Mouse (Mus musculus) G1E (cell line): ENCODE data around the gene Itga3. TPM values are rescaled to one million over a fixed set of nuclear protein-coding genes. Genes with fewer than 3 reads are reported as not detected.

Experiments
- ATAC-seq: 2 replicates; pipeline ENCODE4 v1.8.0; 2016; ENCODE audit warnings: mild to moderate bottlenecking; ENCODE audit not compliant: insufficient number of reproducible peaks, poor library complexity, low FRiP score, severe bottlenecking; ENCODE audit errors: extremely low read depth
- DNase-seq: peaks from one replicate; pipeline ENCODE4 v3.0.0; 2012; ENCODE audit warnings: low spot score
- H3K27me3 ChIP-seq: 2 replicates; pipeline ENCODE4 v1.6.1; 2012; ENCODE audit warnings: mild to moderate bottlenecking, low read length, inconsistent platforms; ENCODE audit not compliant: insufficient read depth
- H3K36me3 ChIP-seq: replicated peaks from 2 replicates; pipeline ENCODE3; 2012; ENCODE audit warnings: mild to moderate bottlenecking, inconsistent platforms
- H3K4me1 ChIP-seq: 2 replicates; pipeline ENCODE4 v1.6.1; 2012; ENCODE audit warnings: low read depth, low read length, inconsistent platforms, mixed read lengths; ENCODE audit not compliant: insufficient read depth
- H3K4me3 ChIP-seq: 2 replicates; pipeline ENCODE4 v1.5.1; 2012; ENCODE audit warnings: low read depth, mild to moderate bottlenecking, inconsistent platforms, low read length, moderate library complexity, mixed read lengths
- H3K9me3 ChIP-seq: replicated peaks from 2 replicates; pipeline ENCODE4 v1.6.1; 2012; ENCODE audit warnings: inconsistent platforms
- CTCF ChIP-seq: IDR thresholded peaks from 2 replicates; pipeline ENCODE4 v1.5.1; 2012; ENCODE audit warnings: low read depth, low read length, inconsistent platforms, mixed read lengths
- GATA1 ChIP-seq: IDR thresholded peaks from 2 replicates; pipeline ENCODE4 v1.6.1; 2012; ENCODE audit warnings: borderline replicate concordance, low read length, inconsistent platforms, mixed read lengths
- GATA2 ChIP-seq: IDR thresholded peaks from 2 replicates; pipeline ENCODE4 v1.6.1; 2012; ENCODE audit warnings: low read depth, low read length, inconsistent platforms, borderline replicate concordance
- POLR2AphosphoS5 ChIP-seq: IDR thresholded peaks from 2 replicates; pipeline ENCODE4 v1.6.1; 2012; ENCODE audit warnings: low read depth, low read length, inconsistent platforms; ENCODE audit not compliant: insufficient replicate concordance
- TAL1 ChIP-seq: conservative IDR thresholded peaks from 2 replicates; pipeline ENCODE4 v1.6.1; 2012; ENCODE audit warnings: low read depth, low read length, inconsistent platforms, mixed read lengths
- polyA plus RNA-seq: library from polyadenylated mRNA; stranded (reverse); fragments of >175 nt; gene quantifications from 2 replicates; pipeline ENCODE4 v1.2.3, GENCODE M21; 2012
- total RNA-seq, 2 experiments: library from RNA; stranded (forward) in 1 of 2; stranded (reverse) in 1 of 2; fragments of 200-1000 nt in 1 of 2; fragments of >200 nt in 1 of 2; fragmentation: Nextera tagmentation in 1 of 2; gene quantifications; 2 replicates each; pipeline ENCODE4 v1.2.3; 2014 to 2017

Itga3 gene
- total and polyA plus RNA-seq, 3 experiments: 0.27 TPM; not detected in 2

GRCm38 (mm10) chr11:95077956-95078355, 1.4 kb upstream of the Itga3 start:
- Histone ChIP-seq H3K4me3 (no peak overlapping the region), H3K27me3 (peaks cover 43% of the 10 kb centered on the region), H3K9me3 (peaks cover 10% of the 10 kb centered on the region), H3K36me3 (no peaks in the 10 kb centered on the region), H3K4me1 (no peaks in the 10 kb centered on the region)
- TF ChIP-seq TAL1: no peak
- TF ChIP-seq GATA2: no peak
- no peak for TF ChIP-seq GATA1
- no peak for TF ChIP-seq CTCF
- TF ChIP-seq POLR2AphosphoS5: no peak
- ATAC-seq (no peak), DNase-seq (no peak)

GRCm38 (mm10) chr11:95076041-95076535, 513 bp downstream of the Itga3 start:
- Histone ChIP-seq H3K4me3 (no peak overlapping the region), H3K36me3 (no peaks in the 10 kb centered on the region), H3K9me3 (peaks cover 10% of the 10 kb centered on the region), H3K4me1 (no peaks in the 10 kb centered on the region), H3K27me3 (peaks cover 55% of the 10 kb centered on the region)
- no peak for TF ChIP-seq TAL1
- TF ChIP-seq POLR2AphosphoS5: no peak
- TF ChIP-seq CTCF: no peak
- no peak for TF ChIP-seq GATA1
- TF ChIP-seq GATA2: no peak
- ATAC-seq: no peak
- DNase-seq: no peak

DNA sequence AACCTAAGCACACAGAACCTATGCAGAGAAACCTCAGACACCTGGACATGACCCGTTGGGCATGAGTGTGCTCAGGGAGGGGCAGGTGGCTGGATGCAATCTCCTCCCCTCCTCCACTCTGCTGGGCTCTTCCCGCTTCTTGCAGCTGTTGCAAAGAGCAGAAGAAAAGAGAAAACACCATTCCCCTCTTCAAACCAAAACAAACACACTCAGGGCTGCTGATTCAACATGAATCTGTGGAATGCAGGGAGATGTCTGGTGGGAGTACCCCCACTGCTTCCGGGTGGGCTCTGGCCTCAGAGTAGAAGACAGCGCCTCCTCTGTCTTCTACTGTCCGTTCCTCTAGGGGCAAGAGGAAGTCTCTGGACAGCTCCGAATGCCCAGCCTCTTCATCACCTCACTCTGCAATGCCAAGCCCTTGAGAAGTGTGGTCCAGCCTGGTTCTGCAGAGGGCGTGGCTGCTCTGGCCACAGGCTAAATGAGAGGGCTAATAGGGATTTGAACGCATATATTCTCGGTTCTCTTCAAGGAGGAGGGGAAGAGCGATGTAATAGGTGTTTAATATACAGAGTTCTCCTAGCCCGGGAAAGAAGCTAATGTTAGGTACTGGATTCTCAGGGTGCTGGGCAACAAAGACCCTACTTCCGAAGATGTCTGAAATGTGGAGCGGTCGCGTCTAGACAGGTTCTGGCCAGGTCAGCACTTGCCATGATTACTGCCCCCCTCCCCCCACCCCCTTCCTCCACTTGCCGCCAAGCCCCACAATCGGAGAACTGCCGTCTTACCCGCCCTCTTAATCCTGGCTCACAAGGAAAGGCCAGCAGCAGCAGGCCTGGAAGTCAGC, 1.2 kb downstream of the Itga3 start:
- Histone ChIP-seq H3K27me3 (peaks cover 56% of the 10 kb centered on the region), H3K4me3 (no peak overlapping the region), H3K9me3 (peaks cover 10% of the 10 kb centered on the region), H3K36me3 (no peaks in the 10 kb centered on the region), H3K4me1 (no peaks in the 10 kb centered on the region)
- TF ChIP-seq GATA1 (no peak), CTCF (no peak), POLR2AphosphoS5 (no peak), TAL1 (no peak)
- DNase-seq (no peak), ATAC-seq (no peak)

DNA sequence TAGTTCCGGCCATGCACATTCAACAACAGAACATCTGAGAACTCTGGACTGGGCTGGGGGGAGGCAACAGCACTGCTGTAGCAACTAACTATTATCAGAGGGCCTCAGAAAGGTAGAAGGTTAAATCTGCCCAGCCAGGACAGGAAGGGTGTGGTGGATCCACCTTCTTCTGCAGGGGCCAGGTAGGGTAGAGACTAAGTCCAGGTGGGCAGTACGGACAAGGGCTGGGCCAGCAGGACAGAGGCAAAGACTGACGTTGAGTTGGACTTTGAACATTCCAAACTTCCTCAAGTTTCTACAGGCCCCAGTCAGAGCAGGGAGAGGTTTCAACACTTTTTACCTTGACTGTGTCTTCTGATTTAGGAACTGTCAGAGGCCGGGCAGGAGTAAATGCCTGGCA, 1.9 kb downstream of the Itga3 start:
- Histone ChIP-seq H3K4me1 (no peaks in the 10 kb centered on the region), H3K27me3 (peaks cover 56% of the 10 kb centered on the region), H3K9me3 (peaks cover 10% of the 10 kb centered on the region), H3K4me3 (no peak overlapping the region), H3K36me3 (no peaks in the 10 kb centered on the region)
- no peak for ATAC-seq
- TF ChIP-seq CTCF: no peak
- no peak for TF ChIP-seq GATA1
- TF ChIP-seq POLR2AphosphoS5: no peak
- TF ChIP-seq TAL1: no peak
- TF ChIP-seq GATA2: no peak
- no peak for DNase-seq

GRCm38 (mm10) chr11:95073835-95074234, 2.8 kb downstream of the Itga3 start:
- no peak for DNase-seq
- Histone ChIP-seq H3K9me3 (peaks cover 10% of the 10 kb centered on the region), H3K27me3 (peaks cover 50% of the 10 kb centered on the region), H3K4me1 (no peaks in the 10 kb centered on the region), H3K36me3 (no peaks in the 10 kb centered on the region), H3K4me3 (no peak overlapping the region)
- ATAC-seq: no peak
- TF ChIP-seq CTCF (no peak), POLR2AphosphoS5 (no peak), GATA1 (no peak), TAL1 (no peak), GATA2 (no peak)

GRCm38 (mm10) chr11:95072804-95073203, 3.8 kb downstream of the Itga3 start:
- Histone ChIP-seq H3K4me3 (no peak overlapping the region), H3K27me3 (peaks cover 50% of the 10 kb centered on the region), H3K4me1 (no peaks in the 10 kb centered on the region), H3K36me3 (no peaks in the 10 kb centered on the region), H3K9me3 (peaks cover 10% of the 10 kb centered on the region)
- ATAC-seq: no peak
- DNase-seq: no peak
- TF ChIP-seq CTCF: no peak
- TF ChIP-seq POLR2AphosphoS5: no peak
- TF ChIP-seq TAL1: no peak
- no peak for TF ChIP-seq GATA2
- no peak for TF ChIP-seq GATA1
